Mouse (Mus musculus): ENCODE results near the gene Tctex1d2. TPM values are rescaled to one million over a fixed set of nuclear protein-coding genes. Genes with fewer than 3 reads are reported as not detected.

Tctex1d2 gene
- polyA plus RNA-seq, 1 experiment: 24.3 TPM

- peaks cover 2% of the 10 kb centered on the region; the same call in 1 of the 2 replicates for H3K4me1 ChIP-seq (ENCODE audit: control insufficient read depth, insufficient read depth, low read length)
- TF ChIP-seq CTCF (IDR thresholded peaks at IDR 0.05; ENCODE audit: extremely low read depth, insufficient read depth, low read length) (no peak), POLR2A (IDR thresholded peaks at IDR 0.05; ENCODE audit: extremely low read depth, insufficient read depth, low read length) (no peak)
- H3K27ac ChIP-seq (ENCODE audit: insufficient read depth, low read length): no peak overlapping the region
- no peak overlapping the region for H3K4me3 ChIP-seq (ENCODE audit: insufficient read depth, low read length)
These were observed 2.0 kb upstream of the Tctex1d2 start for GRCm38 (mm10) chr16:32417457-32417856.

- Histone ChIP-seq H3K4me1 (ENCODE audit: control insufficient read depth, insufficient read depth, low read length) (peaks cover 2% of the 10 kb centered on the region), H3K27ac (ENCODE audit: insufficient read depth, low read length) (no peak overlapping the region), H3K4me3 (ENCODE audit: insufficient read depth, low read length) (no peak overlapping the region)
- TF ChIP-seq CTCF (IDR thresholded peaks at IDR 0.05; ENCODE audit: extremely low read depth, insufficient read depth, low read length) (no peak), POLR2A (IDR thresholded peaks at IDR 0.05; ENCODE audit: extremely low read depth, insufficient read depth, low read length) (no peak)
These were observed 8.0 kb downstream of the Tctex1d2 start for GRCm38 (mm10) chr16:32427506-32427905.

- Histone ChIP-seq H3K4me1 (ENCODE audit: control insufficient read depth, insufficient read depth, low read length) (peaks cover 2% of the 10 kb centered on the region), H3K4me3 (ENCODE audit: insufficient read depth, low read length) (peak within 1 kb of the TSS; percentile 98), H3K27ac (ENCODE audit: insufficient read depth, low read length) (peak within 1 kb of the TSS; percentile 80)
- no peak for TF ChIP-seq CTCF (IDR thresholded peaks at IDR 0.05; ENCODE audit: extremely low read depth, insufficient read depth, low read length)
- TF ChIP-seq POLR2A (IDR thresholded peaks at IDR 0.05; ENCODE audit: extremely low read depth, insufficient read depth, low read length): peak; percentile 72
These were observed 11.1 kb downstream of the Tctex1d2 start, which contains the start of gene Pcyt1a for GRCm38 (mm10) chr16:32430474-32431046. Pcyt1a (plus strand) TSS chr16:32430921.

- H3K4me3 ChIP-seq (ENCODE audit: insufficient read depth, low read length): peak overlapping the region; percentile 98
- TF ChIP-seq POLR2A (IDR thresholded peaks at IDR 0.05; ENCODE audit: extremely low read depth, insufficient read depth, low read length) (no peak), CTCF (IDR thresholded peaks at IDR 0.05; ENCODE audit: extremely low read depth, insufficient read depth, low read length) (no peak)
- H3K4me1 ChIP-seq (ENCODE audit: control insufficient read depth, insufficient read depth, low read length): peaks cover 2% of the 10 kb centered on the region
- peak overlapping the region; percentile 80 for H3K27ac ChIP-seq (ENCODE audit: insufficient read depth, low read length)
These were observed 11.6 kb downstream of the Tctex1d2 start for GRCm38 (mm10) chr16:32431047-32431591.

- no peak overlapping the region; the same call in 1 of the 2 replicates for H3K4me3 ChIP-seq (ENCODE audit: insufficient read depth, low read length)
- TF ChIP-seq CTCF (IDR thresholded peaks at IDR 0.05; ENCODE audit: extremely low read depth, insufficient read depth, low read length) (no peak), POLR2A (IDR thresholded peaks at IDR 0.05; ENCODE audit: extremely low read depth, insufficient read depth, low read length) (no peak)
- H3K4me1 ChIP-seq (ENCODE audit: control insufficient read depth, insufficient read depth, low read length): peaks cover 2% of the 10 kb centered on the region
- H3K27ac ChIP-seq (ENCODE audit: insufficient read depth, low read length): no peak overlapping the region
These were observed 12.4 kb downstream of the Tctex1d2 start for GRCm38 (mm10) chr16:32431926-32432325.

- H3K4me3 ChIP-seq (ENCODE audit: insufficient read depth, low read length): no peak overlapping the region
These were observed 13.6 kb downstream of the Tctex1d2 start for GRCm38 (mm10) chr16:32433138-32433537.

GRCm38 (mm10) chr16:32434066-32434465 lies 14.6 kb downstream of the Tctex1d2 start:
- peaks cover 2% of the 10 kb centered on the region for H3K4me1 ChIP-seq (ENCODE audit: control insufficient read depth, insufficient read depth, low read length)
- H3K27ac ChIP-seq (ENCODE audit: insufficient read depth, low read length): no peak overlapping the region
- no peak for TF ChIP-seq POLR2A (IDR thresholded peaks at IDR 0.05; ENCODE audit: extremely low read depth, insufficient read depth, low read length)
- TF ChIP-seq CTCF (IDR thresholded peaks at IDR 0.05; ENCODE audit: extremely low read depth, insufficient read depth, low read length): no peak
- H3K4me3 ChIP-seq (ENCODE audit: insufficient read depth, low read length): no peak overlapping the region

More at GRCm38 (mm10) chr16:32433138-32433537, 13.6 kb downstream of the Tctex1d2 start:
- Histone ChIP-seq H3K4me1 (ENCODE audit: control insufficient read depth, insufficient read depth, low read length) (peaks cover 2% of the 10 kb centered on the region), H3K27ac (ENCODE audit: insufficient read depth, low read length) (no peak overlapping the region)
- TF ChIP-seq CTCF (IDR thresholded peaks at IDR 0.05; ENCODE audit: extremely low read depth, insufficient read depth, low read length) (no peak), POLR2A (IDR thresholded peaks at IDR 0.05; ENCODE audit: extremely low read depth, insufficient read depth, low read length) (no peak)

GRCm38 (mm10) chr16:32434691-32435090 lies 15.2 kb downstream of the Tctex1d2 start:
- TF ChIP-seq POLR2A (IDR thresholded peaks at IDR 0.05; ENCODE audit: extremely low read depth, insufficient read depth, low read length): no peak
- no peak for TF ChIP-seq CTCF (IDR thresholded peaks at IDR 0.05; ENCODE audit: extremely low read depth, insufficient read depth, low read length)
- no peak overlapping the region for H3K27ac ChIP-seq (ENCODE audit: insufficient read depth, low read length)
- peaks cover 2% of the 10 kb centered on the region for H3K4me1 ChIP-seq (ENCODE audit: control insufficient read depth, insufficient read depth, low read length)
- no peak overlapping the region for H3K4me3 ChIP-seq (ENCODE audit: insufficient read depth, low read length)

GRCm38 (mm10) chr16:32436657-32437056 lies 17.2 kb downstream of the Tctex1d2 start:
- Histone ChIP-seq H3K27ac (ENCODE audit: insufficient read depth, low read length) (no peak overlapping the region), H3K4me3 (ENCODE audit: insufficient read depth, low read length) (no peak overlapping the region), H3K4me1 (ENCODE audit: control insufficient read depth, insufficient read depth, low read length) (peaks cover 2% of the 10 kb centered on the region)
- TF ChIP-seq POLR2A (IDR thresholded peaks at IDR 0.05; ENCODE audit: extremely low read depth, insufficient read depth, low read length): no peak
- no peak for TF ChIP-seq CTCF (IDR thresholded peaks at IDR 0.05; ENCODE audit: extremely low read depth, insufficient read depth, low read length)

GRCm38 (mm10) chr16:32437266-32437665 lies 17.8 kb downstream of the Tctex1d2 start:
- H3K4me1 ChIP-seq (ENCODE audit: control insufficient read depth, insufficient read depth, low read length): no peaks in the 10 kb centered on the region
- H3K27ac ChIP-seq (ENCODE audit: insufficient read depth, low read length): no peak overlapping the region
- no peak for TF ChIP-seq POLR2A (IDR thresholded peaks at IDR 0.05; ENCODE audit: extremely low read depth, insufficient read depth, low read length)
- no peak for TF ChIP-seq CTCF (IDR thresholded peaks at IDR 0.05; ENCODE audit: extremely low read depth, insufficient read depth, low read length)
- no peak overlapping the region for H3K4me3 ChIP-seq (ENCODE audit: insufficient read depth, low read length)
